Mouse (Mus musculus): Measurements from ENCODE around the gene Tmcc1.

GRCm38 (mm10) chr6:115990479-115990878 is 202.8 kb downstream of the Tmcc1 start:
- TF ChIP-seq CTCF (IDR thresholded peaks at IDR 0.05; ENCODE audit: insufficient read depth, low read depth, low read length) (no peak), POLR2A (IDR thresholded peaks at IDR 0.05; ENCODE audit: insufficient read depth, low read depth, low read length) (no peak)
